Mouse (Mus musculus) liver, postnatal 0 days (tissue): ENCODE results near the gene Rftn2.

Source experiments
- CTCF ChIP-seq: sonication (generic); IDR thresholded peaks from 2 replicates; pipeline ENCODE4 v1.5.1; 2016; ENCODE audit warnings: antibody characterized with exemption, low read depth
- EP300 ChIP-seq: IDR thresholded peaks from 2 replicates; pipeline ENCODE4 v1.6.1; 2016; ENCODE audit warnings: antibody characterized with exemption, low read depth, mild to moderate bottlenecking

DNA sequence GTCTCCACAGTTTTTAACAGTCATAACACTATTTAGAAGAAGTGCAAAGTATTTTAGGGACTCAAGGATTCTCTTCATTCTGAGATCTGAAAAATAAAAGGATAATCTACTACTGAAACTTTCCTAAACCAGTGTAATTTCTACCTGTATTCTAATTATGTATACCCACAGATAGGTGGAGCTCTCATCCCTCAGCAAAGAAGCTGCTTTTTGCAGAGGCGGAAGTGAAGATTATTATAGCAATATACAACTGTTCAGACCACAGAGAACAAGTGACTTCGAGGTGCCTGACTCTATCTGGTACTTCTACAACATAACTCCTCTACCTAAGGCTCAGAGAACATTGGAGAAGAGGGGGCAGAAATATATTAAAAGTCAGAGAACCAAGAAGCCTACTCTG lies 38.9 kb upstream of the Rftn2 start:
- no peak for TF ChIP-seq EP300
- peak; percentile 36; the same call in 1 of the 2 replicates for TF ChIP-seq CTCF
